Mouse (Mus musculus): ENCODE results near the gene Slc26a11. TPM values are rescaled to one million over a fixed set of nuclear protein-coding genes. Genes with fewer than 3 reads are reported as not detected.
A peak's percentile ranks its signal among the peaks of the same experiment; 100 is the strongest.
"Not testable (repeated sequence)": the region's sequence is repeated elsewhere in the genome, so short reads cannot be mapped to it uniquely, and the experiment has no call there.

Gene Slc26a11
- polyA plus RNA-seq, 1 experiment = 9.6 TPM

DNA sequence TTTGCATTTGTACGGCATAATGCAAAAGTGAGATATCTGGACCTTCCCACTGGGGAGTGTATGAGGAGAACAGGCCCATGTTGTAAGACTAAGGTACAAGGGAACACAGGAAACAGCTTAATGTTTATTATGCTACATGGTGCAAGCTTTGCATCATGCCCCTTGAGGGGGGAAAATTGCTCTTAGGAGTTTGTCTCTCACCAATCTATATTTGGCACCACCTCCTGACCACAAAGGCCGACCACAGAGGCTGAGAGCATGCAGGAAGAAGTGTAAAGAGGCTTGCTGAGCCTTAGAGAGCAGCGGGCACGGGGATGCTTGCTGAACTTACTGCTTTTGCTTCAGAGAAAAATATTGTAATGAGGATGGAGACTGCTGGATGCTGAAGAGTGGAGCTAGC lies 29.5 kb downstream of the Slc26a11 start:
- TF ChIP-seq POLR2A (IDR thresholded peaks at IDR 0.05; ENCODE audit: extremely low read depth, insufficient read depth, low read length) (no peak), CTCF (IDR thresholded peaks at IDR 0.05; ENCODE audit: extremely low read depth, insufficient read depth, low read length) (no peak)
- H3K27ac ChIP-seq (ENCODE audit: insufficient read depth, low read length) = no peak overlapping the region
- no peaks in the 10 kb centered on the region for H3K4me1 ChIP-seq (ENCODE audit: control insufficient read depth, insufficient read depth, low read length)
- no peak overlapping the region for H3K4me3 ChIP-seq (ENCODE audit: insufficient read depth, low read length)

DNA sequence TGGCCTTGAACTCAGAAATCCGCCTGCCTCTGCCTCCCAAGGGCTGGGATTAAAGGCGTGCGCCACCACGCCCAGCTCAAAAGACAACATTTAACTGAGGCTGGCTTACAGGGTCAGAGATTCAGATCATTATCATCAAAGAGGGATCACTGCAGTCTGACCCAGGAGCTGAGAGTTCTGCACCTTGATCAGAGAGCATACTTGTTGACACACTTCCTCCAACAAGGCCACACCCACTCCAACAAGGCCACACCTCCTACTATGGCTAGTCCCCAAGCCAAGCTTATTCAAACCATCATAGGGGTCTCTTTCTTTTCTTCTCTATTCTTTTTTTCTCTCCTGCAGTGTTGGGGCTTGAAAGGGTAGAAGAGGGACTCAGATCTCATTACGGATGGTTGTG lies 30.9 kb downstream of the Slc26a11 start:
- Histone ChIP-seq H3K4me1 (ENCODE audit: control insufficient read depth, insufficient read depth, low read length) (no peaks in the 10 kb centered on the region), H3K27ac (ENCODE audit: insufficient read depth, low read length) (no peak overlapping the region), H3K4me3 (ENCODE audit: insufficient read depth, low read length) (no peak overlapping the region)
- TF ChIP-seq POLR2A (IDR thresholded peaks at IDR 0.05; ENCODE audit: extremely low read depth, insufficient read depth, low read length) (no peak), CTCF (IDR thresholded peaks at IDR 0.05; ENCODE audit: extremely low read depth, insufficient read depth, low read length) (no peak)

DNA sequence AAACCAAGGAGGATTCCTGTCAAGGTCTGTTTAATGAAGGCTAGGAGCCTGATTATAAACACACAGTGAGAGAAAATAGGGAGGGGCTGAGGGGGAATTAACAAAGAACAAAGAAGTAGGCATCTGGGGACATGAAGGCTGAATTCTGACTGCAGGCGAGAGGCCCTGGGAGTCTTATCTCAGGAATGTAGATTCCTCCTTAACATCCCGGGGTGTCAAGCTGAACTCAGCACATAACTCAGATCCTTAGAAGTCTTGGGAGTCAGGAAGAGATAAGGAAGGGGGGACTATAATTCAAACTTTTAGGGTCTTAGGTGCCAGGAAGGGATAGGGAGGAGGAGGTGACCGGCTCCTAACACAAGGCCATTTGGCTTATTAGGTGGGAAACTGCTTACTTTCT lies 31.9 kb downstream of the Slc26a11 start:
- not testable (repeated sequence) for H3K4me1 ChIP-seq (ENCODE audit: control insufficient read depth, insufficient read depth, low read length); H3K27ac ChIP-seq (ENCODE audit: insufficient read depth, low read length); H3K4me3 ChIP-seq (ENCODE audit: insufficient read depth, low read length)

DNA sequence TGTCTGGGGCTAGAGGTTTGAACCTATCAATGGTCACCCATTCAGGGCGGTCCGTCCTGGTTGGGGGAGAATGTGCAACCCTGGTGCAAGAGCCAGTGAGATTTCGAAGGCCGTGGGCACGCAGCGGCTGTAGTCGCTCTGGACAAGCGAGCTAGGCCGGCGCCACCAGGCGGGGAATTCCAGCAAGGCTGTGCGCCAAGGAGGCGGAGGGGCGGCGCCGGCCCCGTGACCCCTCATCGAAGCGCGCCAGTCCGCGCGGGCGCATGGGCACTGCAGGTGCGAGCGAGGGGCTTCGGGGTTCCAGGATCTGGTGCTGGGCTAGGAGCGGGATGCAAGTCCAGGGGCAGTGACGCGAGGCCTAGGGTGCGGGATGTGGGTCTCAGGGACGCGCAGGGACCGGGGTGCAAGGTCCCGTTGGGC lies 34.5 kb downstream of the Slc26a11 start:
- H3K27ac ChIP-seq (ENCODE audit: insufficient read depth, low read length) = peak overlapping the region; percentile 79
- no peaks in the 10 kb centered on the region for H3K4me1 ChIP-seq (ENCODE audit: control insufficient read depth, insufficient read depth, low read length)
- H3K4me3 ChIP-seq (ENCODE audit: insufficient read depth, low read length) = peak overlapping the region; percentile 60
- TF ChIP-seq CTCF (IDR thresholded peaks at IDR 0.05; ENCODE audit: extremely low read depth, insufficient read depth, low read length) (no peak), POLR2A (IDR thresholded peaks at IDR 0.05; ENCODE audit: extremely low read depth, insufficient read depth, low read length) (no peak)

DNA sequence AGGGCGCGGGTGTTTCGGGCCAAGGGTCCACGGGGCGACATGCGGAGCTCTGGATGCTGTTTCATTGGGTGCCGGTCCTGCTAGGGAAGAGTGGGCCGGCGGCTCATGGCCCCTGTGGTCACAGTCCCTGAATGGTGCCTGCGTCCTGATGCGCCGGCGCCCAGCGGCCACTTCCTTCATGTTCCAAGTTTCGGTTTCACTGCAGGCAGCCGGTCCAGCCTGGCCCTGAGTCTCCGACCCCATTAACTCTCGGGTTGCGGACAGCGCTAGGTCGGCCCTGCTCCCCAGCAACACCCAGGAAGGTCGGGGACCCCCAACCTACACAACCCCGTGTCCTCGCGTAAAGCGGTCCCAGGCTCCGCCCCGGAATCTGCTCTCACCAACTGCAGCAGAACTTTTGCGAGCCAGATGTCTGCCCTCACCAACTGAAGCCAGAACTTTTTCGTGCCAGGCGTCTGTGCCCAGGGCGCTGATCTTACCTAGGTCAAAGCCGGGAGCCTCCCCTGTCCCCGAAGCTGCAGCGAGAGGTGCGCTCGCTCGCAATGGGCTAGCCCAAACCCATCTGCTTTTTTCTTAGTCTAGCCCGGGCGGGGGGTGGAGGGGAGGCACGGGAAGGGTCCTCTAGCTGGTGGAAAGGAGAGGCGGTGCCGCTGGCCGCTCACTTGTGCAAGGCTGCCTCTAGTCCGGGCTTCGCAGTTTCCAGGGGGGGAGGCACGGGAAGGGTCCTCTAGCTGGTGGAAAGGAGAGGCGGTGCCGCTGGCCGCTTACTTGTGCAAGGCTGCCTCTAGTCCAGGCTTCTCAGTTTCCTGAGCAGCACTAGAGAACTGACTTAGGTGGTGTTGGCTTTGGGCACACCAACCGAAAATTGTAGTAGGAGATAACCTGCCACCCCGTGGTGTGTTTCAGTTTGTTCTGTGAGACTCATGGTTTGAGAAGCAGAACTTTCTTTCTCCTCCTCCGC lies 35.2 kb downstream of the Slc26a11 start:
- TF ChIP-seq CTCF (IDR thresholded peaks at IDR 0.05; ENCODE audit: extremely low read depth, insufficient read depth, low read length) (no peak), POLR2A (IDR thresholded peaks at IDR 0.05; ENCODE audit: extremely low read depth, insufficient read depth, low read length) (0 out of 2 replicates have a peak, but pooled peaks have one; percentile 7)
- Histone ChIP-seq H3K27ac (ENCODE audit: insufficient read depth, low read length) (peak overlapping the region; percentile 79), H3K4me1 (ENCODE audit: control insufficient read depth, insufficient read depth, low read length) (no peaks in the 10 kb centered on the region), H3K4me3 (ENCODE audit: insufficient read depth, low read length) (peak overlapping the region; percentile 60)

DNA sequence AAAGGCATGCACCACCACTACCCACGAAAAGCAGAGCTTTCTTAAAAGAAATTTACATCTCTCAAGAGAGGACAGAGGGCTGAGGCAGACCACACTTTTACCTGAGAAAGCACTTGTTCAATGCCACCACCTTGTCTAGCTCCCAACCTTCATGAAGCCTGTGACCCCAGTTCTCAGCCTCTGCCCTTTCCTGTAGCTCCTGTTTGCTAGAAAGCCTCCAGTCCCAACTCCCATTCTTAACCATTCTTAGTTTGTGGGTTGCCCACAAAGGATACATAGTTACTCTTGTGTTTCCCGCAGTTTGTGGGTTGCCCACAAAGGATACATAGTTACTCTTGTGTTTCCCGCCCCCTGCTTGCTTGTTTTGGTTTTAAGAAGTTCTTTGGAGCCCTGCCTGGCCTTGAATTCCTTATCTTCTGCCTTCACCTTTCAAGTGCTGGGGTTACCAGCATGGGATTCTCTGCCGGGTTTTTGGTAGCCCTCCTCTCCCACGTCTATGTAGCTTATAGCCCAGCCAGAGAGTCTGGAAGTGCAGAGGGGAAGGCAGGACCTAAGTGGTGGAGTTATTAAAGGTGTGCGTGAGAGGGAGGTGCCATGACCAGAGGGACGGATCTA lies 36.1 kb downstream of the Slc26a11 start:
- H3K27ac ChIP-seq (ENCODE audit: insufficient read depth, low read length) = no peak overlapping the region
- no peaks in the 10 kb centered on the region for H3K4me1 ChIP-seq (ENCODE audit: control insufficient read depth, insufficient read depth, low read length)
- no peak overlapping the region for H3K4me3 ChIP-seq (ENCODE audit: insufficient read depth, low read length)
- no peak for TF ChIP-seq POLR2A (IDR thresholded peaks at IDR 0.05; ENCODE audit: extremely low read depth, insufficient read depth, low read length)
- no peak for TF ChIP-seq CTCF (IDR thresholded peaks at IDR 0.05; ENCODE audit: extremely low read depth, insufficient read depth, low read length)

DNA sequence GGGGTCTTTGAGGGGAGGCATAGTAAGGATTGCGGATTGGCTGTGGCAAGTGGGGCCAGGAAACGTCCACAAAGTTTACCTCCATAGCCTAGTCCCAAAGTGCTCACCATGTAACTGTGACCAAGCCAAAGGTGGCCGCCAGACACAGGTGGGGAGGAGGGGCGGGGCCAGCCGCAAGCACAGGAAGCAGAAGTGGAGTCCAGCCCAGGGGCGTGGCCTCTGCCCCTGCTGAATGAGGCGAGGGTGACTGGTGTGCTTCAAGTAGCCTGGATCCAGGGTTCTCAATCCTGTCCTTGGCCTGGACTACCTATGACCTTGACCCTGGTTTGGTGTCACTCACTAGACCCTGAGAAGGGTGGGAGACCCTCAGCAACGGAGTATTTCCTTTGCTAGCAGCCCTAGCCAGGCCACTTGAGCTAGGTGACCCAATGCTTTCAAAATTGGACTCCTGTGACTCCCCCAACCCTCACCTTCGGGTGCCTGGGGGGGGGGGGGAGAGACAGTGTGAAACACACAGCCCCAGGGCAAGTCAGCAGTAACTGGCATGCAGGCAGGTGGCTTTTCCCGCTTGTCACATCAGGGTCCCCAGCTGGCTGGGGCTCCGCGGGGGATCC lies 36.8 kb downstream of the Slc26a11 start:
- no peak for TF ChIP-seq CTCF (IDR thresholded peaks at IDR 0.05; ENCODE audit: extremely low read depth, insufficient read depth, low read length)
- no peak for TF ChIP-seq POLR2A (IDR thresholded peaks at IDR 0.05; ENCODE audit: extremely low read depth, insufficient read depth, low read length)
- H3K4me3 ChIP-seq (ENCODE audit: insufficient read depth, low read length) = peak overlapping the region; percentile 50; the same call in 1 of the 2 replicates
- no peak overlapping the region for H3K27ac ChIP-seq (ENCODE audit: insufficient read depth, low read length)
- H3K4me1 ChIP-seq (ENCODE audit: control insufficient read depth, insufficient read depth, low read length) = no peaks in the 10 kb centered on the region

DNA sequence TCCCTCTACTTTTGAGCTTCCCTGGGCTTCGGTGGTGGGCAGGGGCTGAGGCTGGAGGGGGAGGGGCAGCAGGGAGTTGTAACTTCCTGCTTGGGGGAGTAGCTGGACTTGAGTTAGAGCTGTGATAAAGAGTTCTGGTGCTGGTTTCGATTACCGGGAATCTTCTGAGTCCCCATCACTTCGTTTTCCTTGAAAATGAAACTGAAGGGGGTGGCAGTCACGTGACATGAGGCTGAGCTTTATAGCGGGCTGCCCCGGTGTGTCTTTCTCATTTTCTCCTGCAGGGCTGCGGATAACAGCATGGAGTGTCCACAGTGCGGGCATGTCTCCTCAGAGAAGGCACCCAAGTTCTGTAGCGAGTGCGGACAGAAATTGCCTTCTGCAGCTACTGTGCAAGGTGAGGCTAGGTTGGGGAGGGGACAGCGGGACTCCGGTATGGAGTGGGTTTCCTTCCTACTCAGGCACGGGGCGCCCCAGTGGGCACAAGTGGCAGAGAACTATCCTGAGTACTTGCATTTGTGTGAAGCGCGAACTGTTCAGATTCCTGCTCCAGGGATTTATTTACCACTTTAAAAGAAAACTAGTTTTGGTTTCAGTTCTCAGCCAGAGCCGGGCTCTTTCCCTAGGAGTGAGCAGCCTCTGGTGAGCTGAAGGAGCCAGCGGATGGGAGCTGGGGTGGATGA lies 37.6 kb downstream of the Slc26a11 start, which contains the start of gene Rnf213:
TSS of gene Rnf213 (plus strand) at position 301 of the 683 bp plus-strand sequence.
- H3K27ac ChIP-seq (ENCODE audit: insufficient read depth, low read length) = peak within 1 kb of the TSS; percentile 0; the same call in 1 of the 2 replicates
- H3K4me1 ChIP-seq (ENCODE audit: control insufficient read depth, insufficient read depth, low read length) = no peaks in the 10 kb centered on the region
- H3K4me3 ChIP-seq (ENCODE audit: insufficient read depth, low read length) = peak within 1 kb of the TSS; percentile 50
- no peak for TF ChIP-seq CTCF (IDR thresholded peaks at IDR 0.05; ENCODE audit: extremely low read depth, insufficient read depth, low read length)
- TF ChIP-seq POLR2A (IDR thresholded peaks at IDR 0.05; ENCODE audit: extremely low read depth, insufficient read depth, low read length) = peak; percentile 42; the same call in 1 of the 2 replicates

DNA sequence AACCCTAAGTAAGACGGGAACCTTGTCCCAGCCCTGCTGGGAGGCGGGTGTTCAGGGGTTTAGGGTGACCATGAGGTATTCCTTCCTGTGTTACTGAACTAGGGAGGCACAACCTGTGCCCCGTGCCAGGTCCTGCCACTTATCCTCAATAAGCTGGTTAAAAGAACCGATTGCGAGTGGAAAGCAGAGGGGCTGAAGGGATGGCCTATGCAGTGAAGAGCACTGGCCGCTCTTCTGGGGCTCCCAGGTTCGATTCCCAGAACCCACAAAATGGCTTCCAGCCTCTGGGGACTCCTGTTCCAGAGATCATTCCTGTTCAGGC lies 38.1 kb downstream of the Slc26a11 start:
- H3K4me3 ChIP-seq (ENCODE audit: insufficient read depth, low read length) = peak overlapping the region; percentile 50
- TF ChIP-seq CTCF (IDR thresholded peaks at IDR 0.05; ENCODE audit: extremely low read depth, insufficient read depth, low read length) (no peak), POLR2A (IDR thresholded peaks at IDR 0.05; ENCODE audit: extremely low read depth, insufficient read depth, low read length) (no peak)
- H3K27ac ChIP-seq (ENCODE audit: insufficient read depth, low read length) = no peak overlapping the region
- H3K4me1 ChIP-seq (ENCODE audit: control insufficient read depth, insufficient read depth, low read length) = no peaks in the 10 kb centered on the region

Data from cortical plate, adult 2 months (tissue).